Mouse (Mus musculus) ovary, postnatal 14 days (tissue): ENCODE measurements around the gene Ampd1.

ENCODE experiments used
- DNase-seq: peaks from one replicate; pipeline ENCODE4 v3.0.0; 2022; ENCODE audit warnings: low spot score

Ampd1 gene

GRCm38 (mm10) chr3:103073771-103074170 is at the start of gene Ampd1:
Gene Ampd1 (plus strand): TSS chr3:103074014.
- no peak for DNase-seq

DNA sequence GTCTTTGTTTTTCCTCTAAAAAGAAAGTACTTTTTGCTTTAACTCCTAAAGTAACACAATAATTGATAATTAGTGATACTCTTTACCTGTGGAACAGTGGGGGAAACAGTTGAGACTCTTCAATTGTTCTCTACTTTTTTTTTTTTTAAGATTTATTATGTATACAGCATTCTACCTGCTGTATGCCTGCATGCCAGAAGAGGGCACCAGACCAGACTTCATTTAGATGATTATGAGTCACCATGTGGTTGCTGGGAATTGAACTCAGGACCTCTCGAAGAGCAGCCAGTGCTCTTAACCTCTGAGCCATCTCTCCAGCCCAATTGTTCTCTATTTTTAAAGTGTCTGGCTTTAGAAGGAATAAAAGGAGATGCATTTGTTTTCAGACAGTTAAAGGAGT is 47.6 kb upstream of the Ampd1 start:
- DNase-seq: no peak

- DNase-seq: no peak
Measured at GRCm38 (mm10) chr3:103040285-103040684, 33.5 kb upstream of the Ampd1 start.

GRCm38 (mm10) chr3:103040861-103041379 is 32.9 kb upstream of the Ampd1 start:
- no peak for DNase-seq

- DNase-seq: no peak
Measured at GRCm38 (mm10) chr3:103056016-103056595, 17.7 kb upstream of the Ampd1 start.

DNA sequence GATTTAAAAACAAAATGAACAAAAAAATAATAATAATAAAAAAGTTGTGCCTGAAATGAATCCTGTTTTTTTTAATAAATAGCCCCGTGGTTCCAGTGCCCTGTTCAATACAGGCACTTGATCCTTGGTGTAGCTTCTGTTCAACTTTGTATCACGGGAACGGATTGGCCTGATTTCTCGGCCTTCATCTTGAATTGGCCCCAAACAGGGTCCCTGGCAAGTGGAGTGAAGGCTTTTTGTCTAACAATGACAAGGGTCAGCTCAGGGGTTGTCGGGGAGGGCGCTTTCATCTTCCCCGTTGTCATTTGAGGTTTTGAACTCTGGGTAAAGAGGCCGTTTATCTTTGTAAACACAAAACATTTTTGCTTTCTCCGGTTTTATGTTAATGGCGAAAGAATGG is 16.1 kb upstream of the Ampd1 start:
- no peak for DNase-seq

GRCm38 (mm10) chr3:103058207-103059157 is 15.3 kb upstream of the Ampd1 start, which contains the start of gene Nras:
Gene Nras (plus strand): TSS chr3:103058285.
- DNase-seq: peak; percentile 96

GRCm38 (mm10) chr3:103066927-103067326 is 6.9 kb upstream of the Ampd1 start:
- DNase-seq: no peak

DNA sequence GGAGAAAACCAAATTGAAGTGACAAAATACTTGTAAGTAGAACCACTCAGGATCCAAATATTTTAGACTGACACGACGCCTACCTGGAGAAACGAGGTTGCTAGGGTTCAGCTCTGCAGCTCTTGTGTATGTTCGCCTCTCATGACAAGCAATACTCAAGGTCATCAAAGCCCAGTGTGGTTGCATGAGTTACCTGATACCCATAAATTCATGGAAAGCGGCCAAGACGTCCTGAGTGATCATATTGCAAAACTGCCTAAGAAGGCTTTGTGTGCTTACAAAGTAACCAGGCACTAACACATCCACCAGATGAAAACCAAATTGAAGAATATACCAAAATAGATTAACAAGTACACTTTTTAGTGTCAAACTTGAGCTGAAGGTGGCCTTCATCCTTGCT is 4.8 kb upstream of the Ampd1 start:
- DNase-seq: no peak

GRCm38 (mm10) chr3:103075871-103076270 is 2.1 kb downstream of the Ampd1 start:
- DNase-seq: no peak

DNA sequence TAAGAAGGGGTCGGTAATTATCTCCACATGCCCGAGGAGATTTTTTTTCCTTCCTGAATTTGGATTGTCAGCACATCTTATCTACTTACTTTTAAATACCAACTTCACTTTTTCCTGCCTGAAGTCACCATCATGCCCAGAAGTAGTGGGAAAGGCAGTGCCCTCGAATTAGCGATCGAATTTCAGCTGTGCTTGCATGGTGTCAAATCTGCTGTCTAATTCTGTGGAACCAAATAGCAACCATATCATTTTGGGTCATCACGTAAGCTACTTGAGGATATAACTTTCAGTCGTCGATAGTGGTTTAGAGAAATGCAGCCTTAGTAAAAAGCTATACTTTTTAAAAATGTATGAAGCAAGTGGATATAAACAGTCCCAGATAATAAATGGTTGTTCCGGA is 2.7 kb downstream of the Ampd1 start:
- DNase-seq: no peak

DNA sequence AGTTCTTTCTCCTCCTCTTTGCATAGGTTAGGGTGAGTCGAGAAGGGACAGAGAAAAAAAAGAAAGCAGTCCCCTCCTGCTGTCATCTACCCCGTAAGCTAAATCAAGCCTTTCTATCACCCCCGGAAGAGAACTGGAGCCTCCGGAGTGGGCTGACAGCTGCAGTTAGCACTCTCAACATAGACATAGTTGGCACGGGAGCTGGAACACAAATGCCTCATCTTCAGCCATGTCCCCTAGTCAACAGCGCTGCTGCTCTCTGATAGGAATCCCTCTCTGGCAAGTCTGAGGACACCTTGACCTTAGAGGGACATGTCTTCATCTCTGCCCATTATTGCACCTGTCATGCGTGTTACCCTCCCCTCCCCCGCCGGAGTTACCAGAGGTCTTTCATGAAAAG is 5.5 kb downstream of the Ampd1 start:
- no peak for DNase-seq

DNA sequence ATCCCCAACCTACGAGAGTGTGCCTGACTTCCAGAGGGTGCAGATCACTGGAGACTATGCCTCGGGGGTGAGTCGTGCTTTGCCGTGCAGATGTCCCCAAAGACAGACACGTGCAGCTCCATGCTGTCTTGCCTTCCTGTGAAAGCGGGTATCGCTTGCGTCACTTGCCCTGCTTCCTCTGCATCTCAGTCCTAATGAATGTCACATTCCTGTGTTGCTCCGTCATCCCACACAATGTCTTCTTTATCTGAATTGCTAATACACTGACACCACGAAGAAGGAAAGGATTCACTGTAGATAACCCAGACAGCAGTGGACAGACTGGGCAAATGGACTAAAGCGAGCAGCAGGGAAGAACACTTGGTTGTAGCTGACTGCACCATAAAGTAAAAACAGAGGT is 7.2 kb downstream of the Ampd1 start:
- DNase-seq: no peak

- DNase-seq: no peak
Measured at GRCm38 (mm10) chr3:103081861-103082453, 8.1 kb downstream of the Ampd1 start.

- DNase-seq: no peak
Measured at GRCm38 (mm10) chr3:103082761-103083160, 8.9 kb downstream of the Ampd1 start.

- DNase-seq: no peak
Measured at GRCm38 (mm10) chr3:103085986-103086385, 12.2 kb downstream of the Ampd1 start.

DNA sequence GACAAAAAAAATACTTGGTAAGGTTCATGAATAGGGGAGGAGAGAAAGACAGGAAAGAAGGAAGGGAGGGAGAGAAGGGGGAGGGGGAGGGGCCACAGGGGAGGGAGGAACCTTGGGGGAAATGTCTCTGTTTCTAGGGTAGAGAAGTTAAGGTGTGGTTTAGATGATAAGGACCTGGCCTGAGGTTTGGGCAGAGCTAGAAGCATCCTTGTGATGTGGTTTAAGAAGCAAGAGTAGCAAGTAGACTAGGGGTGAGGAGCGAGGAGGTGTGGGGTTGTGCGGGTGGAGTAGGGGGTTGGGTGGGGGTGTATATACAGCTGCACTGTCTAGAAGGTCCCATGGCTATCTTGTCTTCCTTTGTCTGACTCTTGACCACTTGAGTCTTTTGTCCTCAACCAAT is 17.9 kb downstream of the Ampd1 start:
- no peak for DNase-seq

GRCm38 (mm10) chr3:103098662-103099061 is 24.8 kb downstream of the Ampd1 start:
- DNase-seq: no peak

DNA sequence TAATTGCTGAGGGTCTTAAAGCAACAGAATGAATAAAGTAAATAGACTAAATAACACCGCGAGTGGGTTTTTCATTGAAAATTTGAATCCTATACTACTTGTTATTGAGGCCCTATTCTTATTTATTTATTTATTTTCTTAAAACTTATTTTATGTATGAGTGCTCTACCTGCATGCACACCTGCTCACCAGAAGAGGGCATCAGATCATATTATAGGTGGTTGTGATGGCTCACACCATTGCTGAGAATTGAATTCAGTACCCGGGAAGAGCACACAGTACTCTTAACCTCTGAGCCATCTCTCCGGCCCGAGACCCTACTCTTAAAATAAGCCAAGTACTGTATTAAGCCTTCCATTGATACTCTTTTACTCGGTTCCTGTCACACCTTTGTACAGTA is 25.9 kb downstream of the Ampd1 start:
- DNase-seq: no peak

DNA sequence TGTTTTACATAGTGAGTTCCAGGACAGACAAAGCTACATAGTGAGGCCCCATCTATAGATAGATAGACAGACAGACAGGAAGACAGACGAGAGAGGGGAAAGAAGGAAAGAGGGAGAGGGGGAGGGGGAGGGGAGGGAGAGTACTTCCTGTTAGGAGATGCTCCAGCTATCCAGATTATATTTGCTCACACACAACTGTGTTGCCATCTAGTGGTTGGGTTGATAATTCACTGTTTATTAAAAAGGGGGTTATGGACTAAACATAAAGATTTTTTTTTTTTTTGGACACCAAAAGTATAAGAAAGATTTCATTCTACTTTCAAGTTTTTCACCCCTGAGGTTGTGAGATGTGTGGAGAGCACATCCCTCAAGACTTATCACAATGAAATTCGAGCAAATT is 26.9 kb downstream of the Ampd1 start:
- no peak for DNase-seq

DNA sequence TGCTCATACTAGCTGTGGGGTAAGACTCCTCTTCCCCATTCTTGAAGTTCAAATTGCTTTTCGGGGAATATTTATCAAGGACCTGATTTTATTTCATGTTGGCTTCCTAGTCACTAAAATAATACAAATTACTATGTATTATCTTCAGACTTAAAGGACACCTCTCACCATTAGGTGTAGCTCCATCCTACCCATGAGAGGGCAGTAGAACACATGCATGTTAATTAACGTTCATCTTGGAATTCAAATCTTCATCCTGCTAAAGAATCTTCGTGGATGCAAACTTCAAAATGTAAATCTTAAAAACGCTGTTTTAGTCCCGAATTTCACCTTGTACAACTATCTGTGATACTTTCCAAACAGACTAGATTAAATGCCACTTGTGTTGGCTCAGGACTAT is 27.4 kb downstream of the Ampd1 start:
- DNase-seq: no peak

- no peak for DNase-seq
Measured at GRCm38 (mm10) chr3:103101909-103102308, 28.1 kb downstream of the Ampd1 start.
